Mouse (Mus musculus): Measurements from ENCODE around the gene Esrrg.

The Esrrg gene

DNA sequence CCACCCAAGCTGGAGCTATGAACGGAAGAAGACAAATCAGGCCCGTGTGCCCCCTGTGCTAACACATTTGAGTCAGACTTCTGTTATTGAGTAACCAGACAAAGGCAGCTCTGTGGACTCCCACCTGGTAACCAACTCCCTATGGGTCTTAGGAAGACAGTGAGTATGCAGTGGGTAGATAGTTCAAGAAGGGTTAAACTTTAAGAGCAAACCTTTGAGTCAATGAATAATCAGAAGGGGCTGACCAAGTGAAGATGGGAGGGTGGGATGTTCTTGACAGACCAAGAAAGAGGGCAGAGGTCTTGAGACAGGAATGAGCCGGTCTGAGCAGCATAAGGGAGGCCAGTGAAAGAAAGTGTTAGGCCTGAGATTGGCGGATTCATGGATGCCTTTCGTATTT lies 214.8 kb downstream of the Esrrg start:
- no peaks in the 10 kb centered on the region for H3K9me3 ChIP-seq (ENCODE audit: low read length)
- no peaks in the 10 kb centered on the region for H3K27me3 ChIP-seq (ENCODE audit: insufficient read depth, low read length)
- no peaks in the 10 kb centered on the region for H3K36me3 ChIP-seq (ENCODE audit: insufficient read depth, low read length)
- H3K4me3 ChIP-seq (replicated peaks; ENCODE audit: low read length) = no peak overlapping the region
- H3K4me1 ChIP-seq (replicated peaks; ENCODE audit: low read depth, low read length) = no peaks in the 10 kb centered on the region
- TF ChIP-seq POU5F1 (IDR thresholded peaks at IDR 0.05; ENCODE audit: borderline replicate concordance, low read length) (no peak), NANOG (IDR thresholded peaks at IDR 0.05; ENCODE audit: borderline replicate concordance, low read length) (no peak), CTCF (conservative IDR thresholded peaks at IDR 0.05; ENCODE audit: low read length) (no peak)

DNA sequence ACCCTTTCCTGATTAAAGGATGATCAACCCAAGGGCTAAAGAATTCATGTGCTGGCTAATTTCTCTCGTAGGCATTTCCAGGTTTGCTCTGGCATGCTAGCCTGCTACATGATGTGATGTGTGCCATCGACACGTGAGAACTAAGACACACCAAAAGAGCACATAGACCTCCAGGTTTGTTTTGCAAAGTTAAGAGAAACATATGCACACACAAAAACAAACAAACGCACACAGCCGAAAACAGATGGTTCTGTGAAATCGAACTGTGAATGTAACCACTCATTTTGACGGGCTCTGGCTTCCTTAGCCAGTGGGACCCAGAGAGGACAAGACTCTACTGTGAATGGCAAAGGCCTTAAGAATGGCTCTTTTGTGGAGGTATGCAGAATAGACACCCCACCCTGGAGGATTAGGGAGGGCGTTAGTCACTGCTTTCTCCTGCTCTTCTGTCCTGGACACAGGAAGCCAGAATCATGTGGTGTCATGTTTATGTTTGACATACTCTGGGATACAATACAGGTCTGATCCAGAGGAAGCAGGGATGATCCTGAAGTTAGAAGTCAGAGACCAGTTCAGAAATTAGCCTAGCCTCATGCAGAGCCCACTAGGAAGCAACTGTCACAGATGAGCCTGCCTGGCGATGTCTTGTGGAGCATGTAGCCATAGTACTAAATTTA lies 217.0 kb downstream of the Esrrg start:
- Histone ChIP-seq H3K4me1 (replicated peaks; ENCODE audit: low read depth, low read length) (no peaks in the 10 kb centered on the region), H3K36me3 (ENCODE audit: insufficient read depth, low read length) (no peaks in the 10 kb centered on the region), H3K27me3 (ENCODE audit: insufficient read depth, low read length) (no peaks in the 10 kb centered on the region), H3K4me3 (replicated peaks; ENCODE audit: low read length) (no peak overlapping the region), H3K9me3 (ENCODE audit: low read length) (no peaks in the 10 kb centered on the region)
- TF ChIP-seq POU5F1 (IDR thresholded peaks at IDR 0.05; ENCODE audit: borderline replicate concordance, low read length) = no peak
- no peak for TF ChIP-seq NANOG (IDR thresholded peaks at IDR 0.05; ENCODE audit: borderline replicate concordance, low read length)
- no peak for TF ChIP-seq CTCF (conservative IDR thresholded peaks at IDR 0.05; ENCODE audit: low read length)

DNA sequence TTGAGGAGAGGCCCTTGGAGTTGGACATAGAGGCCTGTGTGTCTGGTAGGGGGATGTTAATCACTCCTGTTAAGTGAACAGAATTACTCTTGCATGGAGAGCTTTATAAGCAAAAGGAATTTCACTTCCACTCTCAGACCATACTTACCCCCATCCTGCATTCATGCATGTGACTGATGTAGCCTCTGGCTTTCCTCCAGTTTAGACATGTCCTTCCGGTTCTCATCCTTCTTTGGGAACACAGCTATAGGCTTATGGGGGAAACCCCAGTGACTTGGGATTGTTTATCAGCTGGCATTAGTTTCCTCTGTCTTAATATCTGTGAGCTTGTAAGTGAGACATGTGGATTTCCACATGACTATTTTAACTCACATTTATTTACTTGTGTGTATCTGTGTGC lies 217.5 kb downstream of the Esrrg start:
- H3K4me1 ChIP-seq (replicated peaks; ENCODE audit: low read depth, low read length) = no peaks in the 10 kb centered on the region
- H3K27me3 ChIP-seq (ENCODE audit: insufficient read depth, low read length) = no peaks in the 10 kb centered on the region
- H3K9me3 ChIP-seq (ENCODE audit: low read length) = no peaks in the 10 kb centered on the region
- no peaks in the 10 kb centered on the region for H3K36me3 ChIP-seq (ENCODE audit: insufficient read depth, low read length)
- TF ChIP-seq NANOG (IDR thresholded peaks at IDR 0.05; ENCODE audit: borderline replicate concordance, low read length) (no peak), CTCF (conservative IDR thresholded peaks at IDR 0.05; ENCODE audit: low read length) (no peak), POU5F1 (IDR thresholded peaks at IDR 0.05; ENCODE audit: borderline replicate concordance, low read length) (no peak)
- no peak overlapping the region for H3K4me3 ChIP-seq (replicated peaks; ENCODE audit: low read length)

DNA sequence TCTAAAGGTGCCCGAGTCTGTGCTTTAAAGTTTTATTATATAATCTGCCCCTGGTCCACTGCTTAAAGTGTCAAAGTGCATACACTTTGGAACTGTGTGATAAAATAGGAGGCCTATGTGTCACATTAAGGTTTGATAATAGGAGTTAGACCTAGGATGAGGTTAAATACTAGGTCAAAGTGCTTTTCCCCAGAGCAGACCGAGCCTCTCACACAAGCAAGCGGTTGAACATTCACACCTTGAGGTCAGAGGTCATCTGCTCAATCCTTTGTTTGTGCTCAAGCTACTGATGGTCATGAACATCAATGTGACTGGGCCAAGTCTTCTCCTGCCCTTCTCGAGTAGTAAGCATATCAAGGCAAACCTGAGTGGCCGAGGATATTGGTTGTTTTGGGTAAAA lies 218.3 kb downstream of the Esrrg start:
- Histone ChIP-seq H3K4me3 (replicated peaks; ENCODE audit: low read length) (no peak overlapping the region), H3K27me3 (ENCODE audit: insufficient read depth, low read length) (no peaks in the 10 kb centered on the region), H3K36me3 (ENCODE audit: insufficient read depth, low read length) (no peaks in the 10 kb centered on the region), H3K4me1 (replicated peaks; ENCODE audit: low read depth, low read length) (no peaks in the 10 kb centered on the region), H3K9me3 (ENCODE audit: low read length) (no peaks in the 10 kb centered on the region)
- TF ChIP-seq POU5F1 (IDR thresholded peaks at IDR 0.05; ENCODE audit: borderline replicate concordance, low read length) (no peak), NANOG (IDR thresholded peaks at IDR 0.05; ENCODE audit: borderline replicate concordance, low read length) (no peak), CTCF (conservative IDR thresholded peaks at IDR 0.05; ENCODE audit: low read length) (no peak)

DNA sequence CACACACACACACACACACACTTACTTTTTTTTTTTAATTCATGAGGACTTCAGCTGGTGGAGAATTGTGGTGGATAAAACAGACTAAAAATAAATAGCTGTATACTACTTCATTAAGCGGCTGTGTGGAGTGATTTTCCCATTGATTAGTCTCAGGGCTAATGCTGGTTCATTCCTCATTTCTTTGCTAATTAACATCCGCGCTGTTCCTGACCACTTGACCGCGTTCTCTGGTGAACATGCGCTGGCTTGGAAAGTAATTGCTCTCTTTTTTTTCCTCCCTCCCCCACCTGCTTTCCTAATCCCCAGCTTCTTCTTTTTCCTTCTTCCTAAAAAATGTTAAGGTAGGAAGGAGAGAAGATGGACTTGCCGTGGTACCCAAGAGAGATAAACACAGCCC lies 222.3 kb downstream of the Esrrg start:
- Histone ChIP-seq H3K9me3 (ENCODE audit: low read length) (no peaks in the 10 kb centered on the region), H3K27me3 (ENCODE audit: insufficient read depth, low read length) (no peaks in the 10 kb centered on the region), H3K36me3 (ENCODE audit: insufficient read depth, low read length) (no peaks in the 10 kb centered on the region), H3K4me3 (replicated peaks; ENCODE audit: low read length) (no peak overlapping the region), H3K4me1 (replicated peaks; ENCODE audit: low read depth, low read length) (peaks cover 5% of the 10 kb centered on the region; the same call in 1 of the 2 replicates)
- TF ChIP-seq NANOG (IDR thresholded peaks at IDR 0.05; ENCODE audit: borderline replicate concordance, low read length) (no peak), CTCF (conservative IDR thresholded peaks at IDR 0.05; ENCODE audit: low read length) (no peak), POU5F1 (IDR thresholded peaks at IDR 0.05; ENCODE audit: borderline replicate concordance, low read length) (no peak)

DNA sequence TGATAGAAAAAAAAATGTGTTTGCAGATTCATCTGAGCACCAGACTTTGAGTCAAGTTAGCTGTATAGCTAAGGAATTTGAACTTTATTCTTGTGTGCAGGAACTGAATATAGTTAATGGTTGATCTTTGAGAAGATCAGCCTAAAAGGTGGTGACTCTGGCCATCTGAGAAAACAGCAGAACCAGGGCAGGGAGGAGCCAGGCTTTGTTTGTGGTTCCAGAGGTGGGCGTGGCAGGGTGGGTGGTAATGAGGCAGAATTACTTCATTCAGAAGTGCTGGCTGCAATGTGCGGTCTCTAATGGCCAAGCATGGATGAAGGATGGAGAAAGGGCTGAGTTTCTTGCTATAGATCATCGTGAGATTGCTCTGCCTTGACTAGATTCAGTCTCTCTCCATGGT lies 224.3 kb downstream of the Esrrg start:
- peaks cover 5% of the 10 kb centered on the region; the same call in 1 of the 2 replicates for H3K4me1 ChIP-seq (replicated peaks; ENCODE audit: low read depth, low read length)

DNA sequence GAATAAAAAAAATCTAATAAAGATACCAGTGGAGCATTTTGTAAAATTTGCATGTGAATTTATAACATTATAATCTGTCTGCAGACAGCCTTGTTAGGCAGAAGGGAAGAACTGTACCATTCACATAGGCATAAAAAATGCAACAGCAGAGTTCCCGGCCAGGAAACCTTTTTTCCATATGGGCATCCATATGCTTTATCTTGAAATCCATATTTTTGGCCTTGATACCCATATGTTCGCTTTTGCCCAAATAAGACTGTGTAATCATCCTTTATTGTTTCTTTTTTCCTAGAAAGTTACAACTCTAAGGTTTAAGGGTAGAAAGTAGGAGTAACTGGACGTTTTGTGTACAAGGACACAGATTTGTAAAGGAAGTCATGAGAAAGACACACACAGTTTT lies 226.0 kb downstream of the Esrrg start:
- Histone ChIP-seq H3K27me3 (ENCODE audit: insufficient read depth, low read length) (no peaks in the 10 kb centered on the region), H3K4me3 (replicated peaks; ENCODE audit: low read length) (no peak overlapping the region), H3K9me3 (ENCODE audit: low read length) (0 out of 2 replicates have a peak, but pooled peaks cover 5% of the 10 kb centered on the region), H3K4me1 (replicated peaks; ENCODE audit: low read depth, low read length) (peaks cover 5% of the 10 kb centered on the region; the same call in 1 of the 2 replicates), H3K36me3 (ENCODE audit: insufficient read depth, low read length) (no peaks in the 10 kb centered on the region)
- TF ChIP-seq NANOG (IDR thresholded peaks at IDR 0.05; ENCODE audit: borderline replicate concordance, low read length) (no peak), CTCF (conservative IDR thresholded peaks at IDR 0.05; ENCODE audit: low read length) (no peak), POU5F1 (IDR thresholded peaks at IDR 0.05; ENCODE audit: borderline replicate concordance, low read length) (no peak)

More for the DNA sequence above, 224.3 kb downstream of the Esrrg start:
- no peak overlapping the region for H3K4me3 ChIP-seq (replicated peaks; ENCODE audit: low read length)
- no peak for TF ChIP-seq NANOG (IDR thresholded peaks at IDR 0.05; ENCODE audit: borderline replicate concordance, low read length)
- TF ChIP-seq POU5F1 (IDR thresholded peaks at IDR 0.05; ENCODE audit: borderline replicate concordance, low read length) = no peak
- no peak for TF ChIP-seq CTCF (conservative IDR thresholded peaks at IDR 0.05; ENCODE audit: low read length)
- no peaks in the 10 kb centered on the region for H3K36me3 ChIP-seq (ENCODE audit: insufficient read depth, low read length)
- no peaks in the 10 kb centered on the region for H3K27me3 ChIP-seq (ENCODE audit: insufficient read depth, low read length)
- H3K9me3 ChIP-seq (ENCODE audit: low read length) = no peaks in the 10 kb centered on the region

DNA sequence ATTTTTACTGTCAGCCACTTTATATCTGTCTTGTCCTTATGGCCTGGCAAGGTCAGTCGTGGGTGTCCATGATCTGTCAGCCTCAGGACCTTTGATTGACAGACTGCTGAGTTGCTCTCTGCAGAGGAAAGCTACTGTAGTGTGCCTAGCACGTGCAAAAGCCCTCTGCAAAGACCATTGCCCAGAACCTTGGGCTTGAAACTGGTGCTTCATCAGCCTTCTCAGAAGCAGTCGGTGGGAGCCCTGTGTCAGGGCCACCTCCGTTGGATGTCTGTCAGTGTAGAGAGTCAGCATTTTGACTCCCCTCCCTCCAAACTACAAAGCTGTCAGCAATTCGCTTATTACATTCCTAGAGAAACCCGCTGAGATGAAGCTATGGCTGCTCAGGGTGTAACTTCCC lies 227.8 kb downstream of the Esrrg start:
- Histone ChIP-seq H3K4me3 (replicated peaks; ENCODE audit: low read length) (no peak overlapping the region), H3K27me3 (ENCODE audit: insufficient read depth, low read length) (no peaks in the 10 kb centered on the region), H3K4me1 (replicated peaks; ENCODE audit: low read depth, low read length) (peaks cover 5% of the 10 kb centered on the region; the same call in 1 of the 2 replicates), H3K36me3 (ENCODE audit: insufficient read depth, low read length) (no peaks in the 10 kb centered on the region), H3K9me3 (ENCODE audit: low read length) (0 out of 2 replicates have a peak, but pooled peaks cover 5% of the 10 kb centered on the region)
- TF ChIP-seq POU5F1 (IDR thresholded peaks at IDR 0.05; ENCODE audit: borderline replicate concordance, low read length) (no peak), CTCF (conservative IDR thresholded peaks at IDR 0.05; ENCODE audit: low read length) (no peak), NANOG (IDR thresholded peaks at IDR 0.05; ENCODE audit: borderline replicate concordance, low read length) (no peak)

DNA sequence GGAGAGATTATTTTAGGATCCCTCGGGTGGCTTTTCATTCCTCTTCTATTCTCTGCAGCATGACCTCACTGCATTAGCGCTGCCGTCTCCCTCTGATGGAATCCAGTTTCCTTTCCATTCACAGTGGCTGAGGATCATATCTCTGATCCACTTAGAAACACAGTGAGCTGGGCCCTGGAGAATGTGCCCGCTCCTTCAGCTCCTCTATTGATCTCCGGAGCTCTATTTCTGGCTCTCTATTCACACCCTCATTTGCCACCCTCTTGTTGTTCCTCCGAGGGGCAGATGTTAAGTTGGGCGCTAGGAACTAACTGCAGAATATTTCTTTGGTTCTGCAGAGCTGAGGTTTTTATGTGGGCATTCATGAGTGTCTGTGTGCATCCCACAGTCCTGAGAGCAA lies 228.3 kb downstream of the Esrrg start:
- no peak for TF ChIP-seq NANOG (IDR thresholded peaks at IDR 0.05; ENCODE audit: borderline replicate concordance, low read length)
- peaks cover 8% of the 10 kb centered on the region for H3K9me3 ChIP-seq (ENCODE audit: low read length)
- no peak overlapping the region for H3K4me3 ChIP-seq (replicated peaks; ENCODE audit: low read length)
- no peaks in the 10 kb centered on the region for H3K36me3 ChIP-seq (ENCODE audit: insufficient read depth, low read length)
- no peaks in the 10 kb centered on the region for H3K27me3 ChIP-seq (ENCODE audit: insufficient read depth, low read length)
- H3K4me1 ChIP-seq (replicated peaks; ENCODE audit: low read depth, low read length) = peaks cover 5% of the 10 kb centered on the region; the same call in 1 of the 2 replicates

Data from E14TG2a.4 (cell line).